Mouse (Mus musculus) neural tube, embryonic 14.5 days (tissue): ENCODE results near the gene Foxk1. TPM values are rescaled to one million over a fixed set of nuclear protein-coding genes. Genes with fewer than 3 reads are reported as not detected.

Experiments
- ATAC-seq: fragments of 200-750 bp; cut with Nextera tagmentation; 2 replicates; pipeline ENCODE4 v1.8.0; 2017; ENCODE audit warnings: low read depth, mild to moderate bottlenecking, moderate TSS enrichment, moderate library complexity
- H3K27ac ChIP-seq: fragments of 300-500 bp; sonication (generic); 2 replicates; pipeline ENCODE4 v1.5.1; 2014; ENCODE audit warnings: low read depth, mild to moderate bottlenecking, control low read depth, low read length, moderate library complexity, mixed read lengths
- H3K27me3 ChIP-seq: fragments of 300-500 bp; sonication (generic); 2 replicates; pipeline ENCODE4 v1.6.1; 2014; ENCODE audit warnings: low read length; ENCODE audit not compliant: control insufficient read depth, insufficient read depth
- H3K36me3 ChIP-seq: fragments of 300-500 bp; sonication (generic); 2 replicates; pipeline ENCODE4 v1.6.1; 2014; ENCODE audit warnings: low read length, mixed read lengths; ENCODE audit not compliant: control insufficient read depth, insufficient read depth
- H3K4me1 ChIP-seq: fragments of 300-500 bp; sonication (generic); 2 replicates; pipeline ENCODE4 v1.6.1; 2014; ENCODE audit warnings: low read length; ENCODE audit not compliant: control insufficient read depth, insufficient read depth
- H3K4me2 ChIP-seq: fragments of 300-500 bp; sonication (generic); 2 replicates; pipeline ENCODE4 v1.6.1; 2014; ENCODE audit warnings: mild to moderate bottlenecking, low read depth, low read length, control low read depth
- H3K4me3 ChIP-seq: fragments of 300-500 bp; sonication (generic); 2 replicates; pipeline ENCODE4 v1.5.1; 2014; ENCODE audit warnings: low read depth, low read length, control low read depth, mixed read lengths
- H3K9ac ChIP-seq: fragments of 300-500 bp; sonication (generic); replicated peaks from 2 replicates; pipeline ENCODE4 v1.6.1; 2014; ENCODE audit warnings: low read depth, mild to moderate bottlenecking, control low read depth, low read length, mixed read lengths
- H3K9me3 ChIP-seq: fragments of 300-500 bp; sonication (generic); 2 replicates; pipeline ENCODE4 v1.6.1; 2016; ENCODE audit warnings: low read length; ENCODE audit not compliant: control insufficient read depth
- WGBS: fragments of 180-500 bp; shearing (Covaris S2); extraction: QIAGEN DNeasy Blood & Tissue Kit; methylation state at CpG from one replicate; pipeline ENCODE4 v1.1.7; 2014; 5-methylcytosine and 5-hydroxymethylcytosine counted together
- polyA plus RNA-seq: library from polyadenylated mRNA; unstranded; fragments of >200 nt; fragmentation: Nextera tagmentation; extraction: Ambion mirVana; gene quantifications from 2 replicates; pipeline ENCODE4 v1.2.1, GENCODE M21; 2014

Gene Foxk1
- polyA plus RNA-seq, 1 experiment from 2014 or later: 4.3 TPM

- Histone ChIP-seq H3K4me1 (no peaks in the 10 kb centered on the region), H3K9ac (no peak overlapping the region), H3K4me3 (no peak overlapping the region), H3K27me3 (no peaks in the 10 kb centered on the region), H3K36me3 (no peaks in the 10 kb centered on the region), H3K9me3 (no peaks in the 10 kb centered on the region), H3K4me2 (no peak overlapping the region), H3K27ac (no peak overlapping the region)
- WGBS: 78% methylated on average over 9 of the region's 9 CpGs
- no peak for ATAC-seq
Observed at GRCm38 (mm10) chr5:142489955-142490707, 88.8 kb downstream of the Foxk1 start.

- Histone ChIP-seq H3K27me3 (no peaks in the 10 kb centered on the region), H3K36me3 (peaks cover 8% of the 10 kb centered on the region; the same call in 1 of the 2 replicates), H3K4me3 (no peak overlapping the region), H3K9ac (no peak overlapping the region), H3K27ac (no peak overlapping the region), H3K9me3 (no peaks in the 10 kb centered on the region), H3K4me2 (no peak overlapping the region), H3K4me1 (0 out of 2 replicates have a peak, but pooled peaks cover 3% of the 10 kb centered on the region)
- WGBS: 85% methylated on average over 3 of the region's 3 CpGs
- ATAC-seq: no peak
Observed at GRCm38 (mm10) chr5:142493307-142493706, 92.0 kb downstream of the Foxk1 start.

GRCm38 (mm10) chr5:142495321-142496096, 94.2 kb downstream of the Foxk1 start:
- Histone ChIP-seq H3K9ac (no peak overlapping the region), H3K9me3 (no peaks in the 10 kb centered on the region), H3K4me1 (0 out of 2 replicates have a peak, but pooled peaks cover 3% of the 10 kb centered on the region), H3K4me3 (no peak overlapping the region), H3K27ac (no peak overlapping the region), H3K27me3 (no peaks in the 10 kb centered on the region), H3K4me2 (no peak overlapping the region), H3K36me3 (peaks cover 8% of the 10 kb centered on the region; the same call in 1 of the 2 replicates)
- no peak for ATAC-seq
- WGBS: 56% methylated on average over 14 of the region's 14 CpGs

- H3K27me3 ChIP-seq: no peaks in the 10 kb centered on the region
- no peak overlapping the region for H3K9ac ChIP-seq
- WGBS: 38% methylated on average over 3 of the region's 3 CpGs
- no peak overlapping the region for H3K27ac ChIP-seq
- H3K9me3 ChIP-seq: no peaks in the 10 kb centered on the region
- ATAC-seq: no peak
- H3K4me1 ChIP-seq: 0 out of 2 replicates have a peak, but pooled peaks cover 3% of the 10 kb centered on the region
- H3K4me2 ChIP-seq: no peak overlapping the region
- H3K4me3 ChIP-seq: no peak overlapping the region
- peaks cover 8% of the 10 kb centered on the region; the same call in 1 of the 2 replicates for H3K36me3 ChIP-seq
Observed at GRCm38 (mm10) chr5:142498964-142499363, 97.7 kb downstream of the Foxk1 start.

GRCm38 (mm10) chr5:142500918-142501317, 99.6 kb downstream of the Foxk1 start:
- ATAC-seq: no peak
- Histone ChIP-seq H3K36me3 (peaks cover 8% of the 10 kb centered on the region; the same call in 1 of the 2 replicates), H3K4me3 (no peak overlapping the region), H3K9ac (no peak overlapping the region), H3K9me3 (no peaks in the 10 kb centered on the region), H3K4me2 (no peak overlapping the region), H3K27ac (no peak overlapping the region), H3K27me3 (no peaks in the 10 kb centered on the region), H3K4me1 (no peaks in the 10 kb centered on the region)
- 80% methylated on average over 10 of the region's 10 CpGs for WGBS

GRCm38 (mm10) chr5:142502414-142502813, 101.1 kb downstream of the Foxk1 start:
- Histone ChIP-seq H3K9ac (no peak overlapping the region), H3K4me3 (no peak overlapping the region), H3K4me2 (no peak overlapping the region), H3K9me3 (no peaks in the 10 kb centered on the region), H3K36me3 (peaks cover 6% of the 10 kb centered on the region; the same call in 1 of the 2 replicates), H3K4me1 (no peaks in the 10 kb centered on the region), H3K27ac (no peak overlapping the region), H3K27me3 (no peaks in the 10 kb centered on the region)
- peak; percentile 85 for ATAC-seq
- 13% methylated on average over 3 of the region's 3 CpGs for WGBS

GRCm38 (mm10) chr5:142504175-142504574, 102.9 kb downstream of the Foxk1 start:
- Histone ChIP-seq H3K27ac (no peak overlapping the region), H3K9ac (no peak overlapping the region), H3K9me3 (no peaks in the 10 kb centered on the region), H3K36me3 (no peaks in the 10 kb centered on the region), H3K4me2 (no peak overlapping the region), H3K27me3 (no peaks in the 10 kb centered on the region), H3K4me1 (peaks cover 13% of the 10 kb centered on the region), H3K4me3 (no peak overlapping the region)
- 89% methylated on average over 3 of the region's 3 CpGs for WGBS
- no peak for ATAC-seq

- peaks cover 22% of the 10 kb centered on the region for H3K4me1 ChIP-seq
- WGBS: 83% methylated on average over 3 of the region's 3 CpGs
- ATAC-seq: no peak
- H3K4me3 ChIP-seq: no peak overlapping the region
- no peaks in the 10 kb centered on the region for H3K27me3 ChIP-seq
- no peaks in the 10 kb centered on the region for H3K9me3 ChIP-seq
- no peak overlapping the region for H3K4me2 ChIP-seq
- no peak overlapping the region for H3K27ac ChIP-seq
- no peak overlapping the region for H3K9ac ChIP-seq
- no peaks in the 10 kb centered on the region for H3K36me3 ChIP-seq
Observed at GRCm38 (mm10) chr5:142505695-142506423, 104.6 kb downstream of the Foxk1 start.
